Mouse (Mus musculus) B cell, adult 67 days (primary cell): ENCODE data around the gene Tle6. TPM values are rescaled to one million over a fixed set of nuclear protein-coding genes. Genes with fewer than 3 reads are reported as not detected.

Source experiments
- total RNA-seq, 2 experiments: library from RNA; stranded (reverse); gene quantifications; 4 replicates each; pipeline ENCODE4 v1.2.4; 2023

Tle6 gene
- total RNA-seq, result under 1 TPM; 0.52 to 0.68 TPM

GRCm38 (mm10) chr10:81600738-81601203, at the start of gene Tle6:
TSS of gene Tle6 (minus strand) at chr10:81601073.

GRCm38 (mm10) chr10:81648803-81649775, 48.2 kb upstream of the Tle6 start, which contains the start of gene Gm10778:
TSS of gene Gm10778 (plus strand) at chr10:81649059.

GRCm38 (mm10) chr10:81628390-81628789, 27.5 kb upstream of the Tle6 start, which contains the start of gene Ankrd24:
TSS of gene Ankrd24 (plus strand) at chr10:81628540.

GRCm38 (mm10) chr10:81626994-81627835, 26.3 kb upstream of the Tle6 start, which contains the start of gene Sirt6:
TSS of gene Sirt6 (minus strand) at chr10:81627797.

GRCm38 (mm10) chr10:81605974-81606751, 5.3 kb upstream of the Tle6 start, which contains the start of gene BC025920:
TSS of gene BC025920 (plus strand) at chr10:81606270.

GRCm38 (mm10) chr10:81574081-81575056, 26.5 kb downstream of the Tle6 start, which contains the start of gene Tle2:
TSS of gene Tle2 (plus strand) at chr10:81574561.

GRCm38 (mm10) chr10:81559163-81559626, 41.7 kb downstream of the Tle6 start, which contains the start of gene Aes:
TSS of gene Aes (plus strand) at chr10:81559488.

GRCm38 (mm10) chr10:81545161-81545747, 55.6 kb downstream of the Tle6 start, which contains the start of gene Gna11:
TSS of gene Gna11 (minus strand) at chr10:81545190.

Other genes starting within 250 kb of the Tle6 start
- gene Mfsd12, start 243.6 kb downstream of the Tle6 start, total RNA-seq, result 10 to 100 TPM; 11.6 to 13.5 TPM
- 10 to 100 TPM in 1 of 2 experiments, 1 to 10 TPM in 1; 7.8 to 11.0 TPM for gene 4930404N11Rik, start 235.3 kb downstream of the Tle6 start, total RNA-seq
- 10 to 100 TPM; 47.9 to 55.7 TPM for gene Fzr1, start 222.6 kb downstream of the Tle6 start, total RNA-seq
- 10 to 100 TPM; 36.0 to 37.0 TPM for gene Dohh, start 216.6 kb downstream of the Tle6 start, total RNA-seq
- gene Gm48551, start 216.6 kb downstream of the Tle6 start, total RNA-seq, result 1 to 10 TPM; 1.6 to 4.6 TPM
- gene Gm48552, start 212.1 kb downstream of the Tle6 start, total RNA-seq, result 1 to 10 TPM; 4.3 to 5.4 TPM
- gene Smim24, start 208.0 kb downstream of the Tle6 start, total RNA-seq, result 1 to 10 TPM; 5.8 to 9.2 TPM
- gene Nfic, start 145.4 kb downstream of the Tle6 start, total RNA-seq, result 10 to 100 TPM; 15.0 to 22.8 TPM
- not detected for gene Celf5, start 118.4 kb downstream of the Tle6 start, total RNA-seq
- gene Ncln, start 104.7 kb downstream of the Tle6 start, total RNA-seq, result 100 to 1,000 TPM; 113 to 131 TPM
- gene S1pr4, start 100.9 kb downstream of the Tle6 start, total RNA-seq, result 10 to 100 TPM; 78.0 to 83.2 TPM
- 1 to 10 TPM; 6.3 to 9.1 TPM for gene Gna15, start 76.8 kb downstream of the Tle6 start, total RNA-seq
- 10 to 100 TPM; 24.4 to 31.5 TPM for gene Gna11, start 55.9 kb downstream of the Tle6 start, total RNA-seq
- 100 to 1,000 TPM; 336 to 341 TPM for gene Aes, start 41.6 kb downstream of the Tle6 start, total RNA-seq
- 1 to 10 TPM; 3.7 to 4.7 TPM for gene Tle2, start 26.5 kb downstream of the Tle6 start, total RNA-seq
- gene BC025920, start 5.2 kb upstream of the Tle6 start, total RNA-seq, result 1 to 10 TPM; 3.2 to 4.3 TPM
- gene Sirt6, start 26.7 kb upstream of the Tle6 start, total RNA-seq, result 10 to 100 TPM; 23.5 to 28.2 TPM
- gene Ankrd24, start 27.5 kb upstream of the Tle6 start, total RNA-seq, result 1 to 10 TPM; 2.7 to 3.8 TPM
- 1 to 10 TPM; 4.0 to 4.5 TPM for gene Gm10778, start 48.0 kb upstream of the Tle6 start, total RNA-seq
- 10 to 100 TPM in 1 of 2 experiments, 1 to 10 TPM in 1; 8.6 to 17.8 TPM for gene Zfp433, start 103.8 kb upstream of the Tle6 start, total RNA-seq
- gene Gm3055, start 170.1 kb upstream of the Tle6 start, total RNA-seq, result 1 to 10 TPM; 8.8 to 9.2 TPM
- gene Gm4767, start 211.1 kb upstream of the Tle6 start, total RNA-seq, result 1 to 10 TPM; 2.2 to 2.4 TPM